Mouse (Mus musculus): Measurements from ENCODE around the gene Fkbp7. TPM values are rescaled to one million over a fixed set of nuclear protein-coding genes. Genes with fewer than 3 reads are reported as not detected.

Gene Fkbp7
- polyA plus RNA-seq (2015; fragmentation: Nextera tagmentation; extraction: Ambion mirVana) = 6.4 and 7.1 TPM in 2 replicates

DNA sequence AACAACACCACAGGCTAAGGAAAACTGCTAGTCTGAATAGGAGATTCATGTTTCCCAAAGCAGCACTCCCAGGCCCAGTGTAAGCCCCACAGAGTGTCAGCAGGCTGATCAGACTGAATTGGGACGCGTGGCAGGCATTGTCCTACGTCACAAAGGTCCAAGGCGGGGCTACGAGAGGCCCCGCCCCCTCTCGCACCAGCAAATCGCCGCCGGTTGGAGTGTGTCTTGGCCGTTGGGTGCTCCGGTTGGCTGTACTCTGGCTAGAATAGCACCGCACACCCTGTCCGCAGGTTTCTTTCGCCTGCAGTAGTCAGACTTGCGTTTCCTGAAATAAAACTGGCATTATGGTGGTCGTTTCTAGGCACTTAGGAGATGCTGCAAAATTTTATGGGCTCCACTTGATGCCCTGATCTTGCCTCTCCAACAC is at the start of gene Fkbp7:
Gene Fkbp7 (minus strand): TSS at position 151 of the 427 bp plus-strand sequence.
- Histone ChIP-seq H3K9me3 (replicated peaks) (no peaks in the 10 kb centered on the region), H3K4me3 (replicated peaks) (peak within 1 kb of the TSS; percentile 60), H3K27me3 (no peaks in the 10 kb centered on the region), H3K4me1 (replicated peaks) (peaks cover 45% of the 10 kb centered on the region), H3K4me2 (peak within 1 kb of the TSS; percentile 78), H3K9ac (peak within 1 kb of the TSS; percentile 69), H3K27ac (peak within 1 kb of the TSS; percentile 53), H3K36me3 (no peaks in the 10 kb centered on the region)
- peak; percentile 82 for DNase-seq
- WGBS (ENCODE audit: insufficient replicate concordance) = under 1% methylated on average over 17 of the region's 17 CpGs
- peak; percentile 90 for ATAC-seq (ENCODE audit: low read depth)

GRCm38 (mm10) chr2:76719650-76720049 is 46.7 kb upstream of the Fkbp7 start:
- Histone ChIP-seq H3K27me3 (no peaks in the 10 kb centered on the region), H3K9me3 (replicated peaks) (0 out of 2 replicates have a peak, but pooled peaks cover 11% of the 10 kb centered on the region), H3K4me1 (replicated peaks) (no peaks in the 10 kb centered on the region), H3K36me3 (no peaks in the 10 kb centered on the region; the same call in none of the 2 replicates), H3K9ac (no peak overlapping the region), H3K27ac (no peak overlapping the region), H3K4me2 (no peak overlapping the region), H3K4me3 (replicated peaks) (no peak overlapping the region)
- DNase-seq = no peak
- 83% methylated on average over 14 of the region's 14 CpGs for WGBS (ENCODE audit: insufficient replicate concordance)
- ATAC-seq (ENCODE audit: low read depth) = no peak

DNA sequence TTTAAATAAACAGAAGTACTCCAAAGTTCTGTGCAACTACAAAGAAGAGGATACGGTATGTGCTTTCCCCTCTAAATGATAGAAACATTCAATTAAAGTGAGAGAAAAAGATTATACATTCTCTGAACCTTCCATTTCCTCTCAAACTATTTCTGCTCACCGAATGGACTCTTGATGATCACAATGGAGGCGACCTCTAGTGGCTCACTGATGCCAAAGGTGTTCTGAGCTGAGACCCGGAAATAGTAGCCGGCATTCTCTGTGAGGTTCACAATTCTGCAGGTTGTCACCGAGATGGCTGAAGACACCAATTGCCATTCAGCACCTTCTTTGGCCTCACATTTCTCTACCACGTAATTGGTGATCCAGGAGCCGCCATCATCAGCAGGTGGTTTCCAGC is 42.1 kb upstream of the Fkbp7 start:
- DNase-seq (no peak), ATAC-seq (ENCODE audit: low read depth) (no peak)

GRCm38 (mm10) chr2:76708512-76708911 is 35.6 kb upstream of the Fkbp7 start:
- peaks cover 14% of the 10 kb centered on the region for H3K36me3 ChIP-seq

More for the DNA sequence above, 42.1 kb upstream of the Fkbp7 start:
- no peaks in the 10 kb centered on the region for H3K27me3 ChIP-seq
- H3K4me2 ChIP-seq = no peak overlapping the region
- H3K4me3 ChIP-seq (replicated peaks) = no peak overlapping the region
- H3K9ac ChIP-seq = no peak overlapping the region
- no peak overlapping the region for H3K27ac ChIP-seq
- 68% methylated on average over 8 of the region's 8 CpGs for WGBS (ENCODE audit: insufficient replicate concordance)
- peaks cover 9% of the 10 kb centered on the region for H3K36me3 ChIP-seq
- peaks cover 37% of the 10 kb centered on the region for H3K9me3 ChIP-seq (replicated peaks)
- no peaks in the 10 kb centered on the region for H3K4me1 ChIP-seq (replicated peaks)

GRCm38 (mm10) chr2:76705655-76706054 is 32.7 kb upstream of the Fkbp7 start:
- Histone ChIP-seq H3K4me2 (no peak overlapping the region), H3K9me3 (replicated peaks) (peaks cover 24% of the 10 kb centered on the region), H3K27me3 (no peaks in the 10 kb centered on the region), H3K36me3 (peaks cover 5% of the 10 kb centered on the region), H3K4me3 (replicated peaks) (no peak overlapping the region), H3K27ac (no peak overlapping the region), H3K9ac (no peak overlapping the region), H3K4me1 (replicated peaks) (no peaks in the 10 kb centered on the region)
- DNase-seq = no peak
- WGBS (ENCODE audit: insufficient replicate concordance) = 82% methylated on average over 13 of the region's 13 CpGs
- ATAC-seq (ENCODE audit: low read depth) = no peak

More at GRCm38 (mm10) chr2:76708512-76708911, 35.6 kb upstream of the Fkbp7 start:
- H3K9ac ChIP-seq = no peak overlapping the region
- H3K4me2 ChIP-seq = no peak overlapping the region
- H3K4me3 ChIP-seq (replicated peaks) = no peak overlapping the region
- no peak for ATAC-seq (ENCODE audit: low read depth)
- no peaks in the 10 kb centered on the region for H3K27me3 ChIP-seq
- no peak overlapping the region for H3K27ac ChIP-seq
- peaks cover 46% of the 10 kb centered on the region for H3K9me3 ChIP-seq (replicated peaks)
- 63% methylated on average over 3 of the region's 3 CpGs for WGBS (ENCODE audit: insufficient replicate concordance)
- no peaks in the 10 kb centered on the region for H3K4me1 ChIP-seq (replicated peaks)
- peak; percentile 6 for DNase-seq

GRCm38 (mm10) chr2:76702751-76703150 is 29.8 kb upstream of the Fkbp7 start:
- Histone ChIP-seq H3K4me3 (replicated peaks) (no peak overlapping the region), H3K9ac (no peak overlapping the region), H3K9me3 (replicated peaks) (no peaks in the 10 kb centered on the region), H3K27ac (no peak overlapping the region), H3K27me3 (no peaks in the 10 kb centered on the region), H3K36me3 (peaks cover under 1% of the 10 kb centered on the region; the same call in 1 of the 2 replicates), H3K4me2 (no peak overlapping the region), H3K4me1 (replicated peaks) (no peaks in the 10 kb centered on the region)
- no peak for DNase-seq
- WGBS (ENCODE audit: insufficient replicate concordance) = 71% methylated on average over 5 of the region's 5 CpGs
- ATAC-seq (ENCODE audit: low read depth) = no peak

- Histone ChIP-seq H3K36me3 (peaks cover 6% of the 10 kb centered on the region; the same call in 1 of the 2 replicates), H3K27me3 (no peaks in the 10 kb centered on the region), H3K4me1 (replicated peaks) (no peaks in the 10 kb centered on the region), H3K9me3 (replicated peaks) (no peaks in the 10 kb centered on the region), H3K4me2 (no peak overlapping the region), H3K9ac (no peak overlapping the region), H3K27ac (no peak overlapping the region), H3K4me3 (replicated peaks) (no peak overlapping the region)
- WGBS (ENCODE audit: insufficient replicate concordance) = 75% methylated on average over 3 of the region's 3 CpGs
- ATAC-seq (ENCODE audit: low read depth) = no peak
- no peak for DNase-seq
These were observed 29.3 kb upstream of the Fkbp7 start for GRCm38 (mm10) chr2:76702188-76702587.

- H3K9me3 ChIP-seq (replicated peaks) = no peaks in the 10 kb centered on the region
- no peaks in the 10 kb centered on the region for H3K4me1 ChIP-seq (replicated peaks)
- H3K27ac ChIP-seq = no peak overlapping the region
- no peak overlapping the region for H3K4me2 ChIP-seq
- H3K27me3 ChIP-seq = no peaks in the 10 kb centered on the region
- WGBS (ENCODE audit: insufficient replicate concordance) = 56% methylated on average over 6 of the region's 6 CpGs
- peaks cover 48% of the 10 kb centered on the region for H3K36me3 ChIP-seq
- ATAC-seq (ENCODE audit: low read depth) (no peak), DNase-seq (no peak)
- no peak overlapping the region for H3K4me3 ChIP-seq (replicated peaks)
- no peak overlapping the region for H3K9ac ChIP-seq
These were observed 22.4 kb upstream of the Fkbp7 start for GRCm38 (mm10) chr2:76695290-76695689.

DNA sequence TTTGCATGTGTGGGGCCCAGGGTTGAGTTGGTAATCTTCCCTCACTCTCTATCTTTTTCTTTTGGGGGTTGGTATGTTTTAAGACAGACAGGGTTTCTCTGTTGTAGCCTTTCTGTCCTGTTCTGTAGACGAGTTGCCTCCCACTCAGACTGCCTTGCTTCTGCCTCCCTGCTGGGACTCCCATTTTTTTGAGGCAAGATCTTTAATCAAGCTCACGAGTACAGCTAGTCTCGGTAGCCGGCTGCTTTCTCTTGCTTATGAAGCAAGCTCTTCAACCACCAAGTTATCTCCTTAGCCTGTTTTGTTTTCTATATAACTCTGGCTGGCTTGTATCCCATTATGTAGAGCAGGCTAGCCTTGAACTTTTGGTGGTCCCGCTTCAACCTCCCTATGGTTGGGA is 20.8 kb upstream of the Fkbp7 start:
- Histone ChIP-seq H3K4me2 (no peak overlapping the region), H3K27me3 (no peaks in the 10 kb centered on the region), H3K4me1 (replicated peaks) (no peaks in the 10 kb centered on the region), H3K4me3 (replicated peaks) (no peak overlapping the region), H3K27ac (no peak overlapping the region), H3K9ac (no peak overlapping the region), H3K36me3 (peaks cover 53% of the 10 kb centered on the region), H3K9me3 (replicated peaks) (no peaks in the 10 kb centered on the region)
- DNase-seq = no peak
- WGBS (ENCODE audit: insufficient replicate concordance) = 71% methylated on average over 5 of the region's 5 CpGs
- ATAC-seq (ENCODE audit: low read depth) = no peak

- no peaks in the 10 kb centered on the region for H3K27me3 ChIP-seq
- no peaks in the 10 kb centered on the region for H3K9me3 ChIP-seq (replicated peaks)
- no peak overlapping the region for H3K4me3 ChIP-seq (replicated peaks)
- ATAC-seq (ENCODE audit: low read depth) (no peak; the same call in 1 of the 2 replicates), DNase-seq (no peak)
- H3K4me1 ChIP-seq (replicated peaks) = peaks cover 11% of the 10 kb centered on the region
- no peak overlapping the region for H3K9ac ChIP-seq
- no peak overlapping the region for H3K4me2 ChIP-seq
- peak overlapping the region; percentile 39; the same call in 1 of the 2 replicates for H3K27ac ChIP-seq
- peaks cover 75% of the 10 kb centered on the region for H3K36me3 ChIP-seq
- WGBS (ENCODE audit: insufficient replicate concordance) = 61% methylated on average over 12 of the region's 12 CpGs
These were observed 17.7 kb upstream of the Fkbp7 start for GRCm38 (mm10) chr2:76690436-76691204.

DNA sequence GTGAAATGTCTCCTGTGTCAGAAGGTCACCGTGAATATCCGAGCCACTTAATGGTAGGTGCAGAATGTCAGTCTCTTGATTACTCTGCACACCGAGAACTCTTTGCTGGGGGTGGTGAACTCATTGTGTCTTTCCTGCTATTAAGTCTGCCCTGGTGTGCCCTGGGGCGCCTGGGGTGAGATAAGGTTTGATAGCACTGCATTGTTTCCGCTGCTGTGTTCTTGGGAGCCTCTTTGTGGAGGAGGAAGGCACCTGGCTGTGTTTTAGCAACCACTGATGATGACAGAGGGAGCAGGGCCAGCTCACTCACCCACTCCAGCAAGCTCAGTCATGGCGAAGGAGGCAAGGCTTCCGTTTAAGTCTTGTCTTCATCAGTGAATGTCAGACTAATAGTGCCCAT is 15.2 kb upstream of the Fkbp7 start:
- H3K9ac ChIP-seq = no peak overlapping the region
- H3K4me2 ChIP-seq = no peak overlapping the region
- peak; percentile 50 for ATAC-seq (ENCODE audit: low read depth)
- WGBS (ENCODE audit: insufficient replicate concordance) = 47% methylated on average over 7 of the region's 7 CpGs
- no peaks in the 10 kb centered on the region for H3K9me3 ChIP-seq (replicated peaks)
- H3K4me3 ChIP-seq (replicated peaks) = no peak overlapping the region
- H3K4me1 ChIP-seq (replicated peaks) = peaks cover 11% of the 10 kb centered on the region
- H3K36me3 ChIP-seq = peaks cover 75% of the 10 kb centered on the region
- no peaks in the 10 kb centered on the region for H3K27me3 ChIP-seq
- no peak for DNase-seq
- no peak overlapping the region for H3K27ac ChIP-seq

DNA sequence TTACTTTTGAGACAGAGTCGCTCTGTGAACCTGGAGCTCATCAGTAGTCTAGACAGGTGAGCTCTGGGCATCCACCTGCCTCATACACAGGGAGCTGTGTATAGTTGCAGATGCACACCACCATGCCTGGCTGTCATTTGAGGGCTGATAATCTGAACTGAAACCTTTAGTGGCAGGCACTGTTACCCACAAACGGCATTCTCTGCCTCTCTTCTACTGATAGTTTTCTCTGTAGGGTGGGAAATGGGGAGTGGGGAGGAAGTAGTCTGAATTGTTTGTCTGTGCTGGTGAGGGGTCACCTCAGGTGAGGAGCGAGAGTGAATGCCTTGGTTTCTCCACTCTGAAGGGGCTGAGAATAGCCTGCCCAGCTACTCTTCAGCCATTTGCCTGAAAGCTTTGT is 14.7 kb upstream of the Fkbp7 start:
- no peaks in the 10 kb centered on the region for H3K27me3 ChIP-seq
- H3K9ac ChIP-seq = no peak overlapping the region
- no peak overlapping the region for H3K4me3 ChIP-seq (replicated peaks)
- H3K27ac ChIP-seq = no peak overlapping the region
- ATAC-seq (ENCODE audit: low read depth) (no peak), DNase-seq (no peak)
- H3K4me1 ChIP-seq (replicated peaks) = peaks cover 11% of the 10 kb centered on the region
- H3K36me3 ChIP-seq = peaks cover 75% of the 10 kb centered on the region
- H3K4me2 ChIP-seq = no peak overlapping the region
- no peaks in the 10 kb centered on the region for H3K9me3 ChIP-seq (replicated peaks)
- 58% methylated on average over 3 of the region's 3 CpGs for whole genome bisulfite sequencing (ENCODE audit: insufficient replicate concordance)
